Mouse (Mus musculus): ENCODE measurements at regions not wholly inside any gene's neighbourhood (a gene's known extent, or its start where the extent isn't known, plus 50 kb on each side); places are given as distances from the start of the nearest gene placed in this dataset.
A peak's percentile ranks its signal among the peaks of the same experiment; 100 is the strongest.

DNA sequence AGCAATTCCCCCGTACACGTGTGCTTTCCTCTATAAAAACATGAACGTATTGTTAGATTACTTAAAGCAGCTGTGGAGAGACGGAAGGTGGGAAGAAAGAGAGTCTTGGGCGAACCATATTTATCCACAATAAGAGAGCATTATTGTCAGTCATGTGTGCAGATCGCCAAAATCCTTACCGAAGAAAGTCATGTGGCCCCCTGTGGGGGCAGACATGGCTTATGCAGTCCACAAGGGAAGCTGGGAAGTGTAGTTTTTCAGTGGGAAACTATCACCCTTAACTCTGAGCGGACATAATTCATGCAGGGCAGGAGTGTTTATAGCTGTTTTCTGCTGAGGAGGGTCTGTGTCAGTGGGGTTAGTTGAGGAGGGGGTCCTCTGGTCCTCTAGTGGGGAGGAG lies 90.8 kb downstream of the Nxnl2 start:
- no peaks in the 10 kb centered on the region for H3K4me1 ChIP-seq (ENCODE audit: control insufficient read depth, insufficient read depth, low read length)
- 76% methylated on average over 8 of the region's 8 CpGs for WGBS
- H3K4me3 ChIP-seq (replicated peaks; ENCODE audit: control insufficient read depth, low read depth, low read length), result no peak overlapping the region
- no peak overlapping the region for H3K27ac ChIP-seq (ENCODE audit: control insufficient read depth, insufficient read depth, low read depth, low read length, poor library complexity)
- no peak for TF ChIP-seq CTCF (IDR thresholded peaks at IDR 0.05; ENCODE audit: control insufficient read depth, insufficient read depth, low read length)
- TF ChIP-seq POLR2A (IDR thresholded peaks at IDR 0.05; ENCODE audit: borderline replicate concordance, control insufficient read depth, low read depth, low read length), result no peak

DNA sequence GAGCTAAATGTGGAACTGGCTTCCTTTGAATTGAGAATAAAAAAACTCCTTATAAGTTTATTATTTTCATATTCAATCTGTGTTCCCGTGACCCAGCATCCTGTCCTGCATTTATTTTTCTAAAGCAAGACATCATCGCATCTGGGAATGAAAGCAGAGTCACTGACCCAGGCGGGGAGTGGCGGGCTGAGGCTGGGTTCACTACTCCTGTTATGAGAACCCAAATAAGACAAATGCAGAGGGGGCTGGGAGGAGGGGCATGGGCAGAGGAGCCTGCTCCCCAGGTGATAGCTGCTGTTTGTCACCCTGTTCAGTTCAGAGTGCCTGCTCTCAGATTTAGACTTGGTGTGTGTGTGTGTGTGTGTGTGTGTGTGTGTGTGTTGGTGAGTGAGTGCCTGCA lies 102.0 kb downstream of the Nxnl2 start:
- no peak overlapping the region for H3K4me3 ChIP-seq (replicated peaks; ENCODE audit: control insufficient read depth, low read depth, low read length)
- peaks cover 3% of the 10 kb centered on the region for H3K4me1 ChIP-seq (ENCODE audit: control insufficient read depth, insufficient read depth, low read length)
- WGBS, result 73% methylated on average over 4 of the region's 4 CpGs
- TF ChIP-seq POLR2A (IDR thresholded peaks at IDR 0.05; ENCODE audit: borderline replicate concordance, control insufficient read depth, low read depth, low read length), result no peak
- TF ChIP-seq CTCF (IDR thresholded peaks at IDR 0.05; ENCODE audit: control insufficient read depth, insufficient read depth, low read length), result no peak
- H3K27ac ChIP-seq (ENCODE audit: control insufficient read depth, insufficient read depth, low read depth, low read length, poor library complexity), result no peak overlapping the region

DNA sequence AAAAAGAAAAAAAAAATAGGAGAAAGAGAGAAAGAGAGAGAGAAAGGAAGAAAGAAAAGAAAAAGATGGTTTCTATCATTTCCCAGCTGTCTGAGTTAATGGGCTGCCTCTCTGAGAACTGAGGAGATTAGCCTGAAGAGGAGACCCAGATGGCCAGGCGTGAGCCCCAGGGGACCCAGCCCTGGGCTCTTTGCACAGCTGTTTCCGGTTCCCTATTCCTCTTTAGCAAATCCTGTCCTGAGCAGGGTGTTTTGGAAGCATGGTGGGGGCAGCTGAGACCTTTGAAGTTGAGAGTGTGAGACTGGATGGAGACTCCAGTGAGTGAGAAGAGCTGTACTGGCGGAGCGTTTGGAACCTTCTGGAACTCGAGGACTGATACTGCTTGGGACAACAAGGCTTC lies 103.8 kb downstream of the Nxnl2 start:
- WGBS, result 39% methylated on average over 5 of the region's 5 CpGs
- H3K4me1 ChIP-seq (ENCODE audit: control insufficient read depth, insufficient read depth, low read length), result peaks cover 3% of the 10 kb centered on the region
- peak overlapping the region; percentile 82 for H3K27ac ChIP-seq (ENCODE audit: control insufficient read depth, insufficient read depth, low read depth, low read length, poor library complexity)
- no peak overlapping the region for H3K4me3 ChIP-seq (replicated peaks; ENCODE audit: control insufficient read depth, low read depth, low read length)
- TF ChIP-seq POLR2A (IDR thresholded peaks at IDR 0.05; ENCODE audit: borderline replicate concordance, control insufficient read depth, low read depth, low read length) (no peak), CTCF (IDR thresholded peaks at IDR 0.05; ENCODE audit: control insufficient read depth, insufficient read depth, low read length) (no peak)

DNA sequence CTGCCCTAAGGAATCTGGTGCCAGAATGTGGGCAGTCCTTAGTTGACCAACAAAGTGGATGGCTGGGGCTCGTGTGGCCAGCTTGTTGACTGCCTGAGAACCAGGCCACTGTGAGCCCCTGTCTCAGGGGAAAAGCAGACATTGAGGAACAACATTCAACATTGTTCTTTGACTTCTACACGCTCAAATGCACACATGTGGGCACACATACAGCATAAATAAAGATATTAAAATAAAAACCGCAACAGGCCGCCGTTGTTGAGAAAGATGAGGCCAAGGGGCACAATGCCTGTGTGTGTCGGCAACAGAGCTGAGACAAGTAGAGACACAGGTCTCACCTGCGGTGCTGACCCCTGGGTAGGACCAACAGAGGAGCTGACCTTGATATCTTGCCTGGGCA lies 105.8 kb downstream of the Nxnl2 start:
- peaks cover 3% of the 10 kb centered on the region for H3K4me1 ChIP-seq (ENCODE audit: control insufficient read depth, insufficient read depth, low read length)
- H3K27ac ChIP-seq (ENCODE audit: control insufficient read depth, insufficient read depth, low read depth, low read length, poor library complexity), result peak overlapping the region; percentile 78
- 65% methylated on average over 7 of the region's 7 CpGs for WGBS
- no peak overlapping the region for H3K4me3 ChIP-seq (replicated peaks; ENCODE audit: control insufficient read depth, low read depth, low read length)
- TF ChIP-seq POLR2A (IDR thresholded peaks at IDR 0.05; ENCODE audit: borderline replicate concordance, control insufficient read depth, low read depth, low read length) (no peak), CTCF (IDR thresholded peaks at IDR 0.05; ENCODE audit: control insufficient read depth, insufficient read depth, low read length) (no peak)

DNA sequence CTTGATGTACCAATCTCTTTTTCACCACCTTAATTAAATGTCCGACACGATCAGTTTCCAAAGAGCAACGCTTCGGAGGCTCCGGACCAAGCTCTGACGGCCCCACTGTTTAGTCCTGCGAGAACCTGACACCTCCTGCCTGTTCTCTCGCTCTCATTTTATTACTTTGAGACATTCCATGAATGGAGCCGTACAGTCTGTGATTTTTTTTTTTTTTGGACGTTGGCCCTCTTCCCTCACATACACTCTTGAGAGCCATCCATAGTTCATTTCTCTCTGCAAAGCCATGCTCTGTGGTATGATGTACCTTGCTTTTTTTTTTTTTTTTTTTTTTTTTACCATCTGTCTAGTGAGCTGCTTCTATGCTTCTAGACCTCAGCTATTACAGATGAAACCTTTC lies 106.7 kb downstream of the Nxnl2 start:
- H3K27ac ChIP-seq (ENCODE audit: control insufficient read depth, insufficient read depth, low read depth, low read length, poor library complexity), result 0 out of 2 replicates have a peak overlapping the region, but pooled peaks have one; percentile 19
- 88% methylated on average over 10 of the region's 10 CpGs for WGBS
- no peak for TF ChIP-seq CTCF (IDR thresholded peaks at IDR 0.05; ENCODE audit: control insufficient read depth, insufficient read depth, low read length)
- no peak for TF ChIP-seq POLR2A (IDR thresholded peaks at IDR 0.05; ENCODE audit: borderline replicate concordance, control insufficient read depth, low read depth, low read length)
- H3K4me1 ChIP-seq (ENCODE audit: control insufficient read depth, insufficient read depth, low read length), result peaks cover 3% of the 10 kb centered on the region
- H3K4me3 ChIP-seq (replicated peaks; ENCODE audit: control insufficient read depth, low read depth, low read length), result no peak overlapping the region

DNA sequence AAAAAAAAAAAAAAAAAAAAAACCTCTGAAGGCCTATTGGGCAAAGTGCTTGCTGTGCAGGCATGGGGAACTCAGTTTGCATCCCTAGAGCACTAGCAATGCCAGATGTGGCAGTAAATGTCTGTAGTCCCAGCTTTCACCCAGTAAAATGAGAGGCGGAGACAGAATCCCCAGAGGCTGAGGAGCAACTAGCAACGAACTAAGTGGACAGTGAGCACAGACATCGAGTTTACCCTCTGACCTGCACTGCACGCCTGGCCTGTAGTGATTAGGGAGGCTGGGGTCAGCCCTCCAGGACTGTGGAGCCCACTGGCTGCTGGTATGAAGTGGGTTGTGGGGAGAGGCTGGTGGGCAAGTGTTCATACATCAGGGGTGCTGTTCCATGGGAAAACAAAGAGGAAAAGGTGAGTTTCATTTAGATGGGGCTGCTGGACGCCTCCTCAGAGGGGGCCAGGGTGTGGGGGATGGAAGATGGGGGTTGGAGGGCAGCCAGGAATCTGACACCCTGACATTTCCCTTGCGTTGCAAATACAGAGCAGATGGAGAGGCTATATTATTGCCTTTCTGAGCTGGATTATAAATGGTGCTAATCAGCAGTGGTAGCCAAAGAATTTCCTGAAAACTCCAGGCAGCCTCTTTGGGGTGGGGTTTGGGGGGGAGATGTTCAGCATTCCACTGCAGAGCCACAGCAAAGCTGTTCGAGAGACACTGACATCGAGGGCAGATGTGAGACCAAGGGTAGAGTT lies 109.0 kb downstream of the Nxnl2 start:
- WGBS, result 60% methylated on average over 8 of the region's 8 CpGs
- Histone ChIP-seq H3K4me3 (replicated peaks; ENCODE audit: control insufficient read depth, low read depth, low read length) (no peak overlapping the region), H3K4me1 (ENCODE audit: control insufficient read depth, insufficient read depth, low read length) (peaks cover 3% of the 10 kb centered on the region), H3K27ac (ENCODE audit: control insufficient read depth, insufficient read depth, low read depth, low read length, poor library complexity) (no peak overlapping the region)
- TF ChIP-seq CTCF (IDR thresholded peaks at IDR 0.05; ENCODE audit: control insufficient read depth, insufficient read depth, low read length), result no peak
- no peak for TF ChIP-seq POLR2A (IDR thresholded peaks at IDR 0.05; ENCODE audit: borderline replicate concordance, control insufficient read depth, low read depth, low read length)

DNA sequence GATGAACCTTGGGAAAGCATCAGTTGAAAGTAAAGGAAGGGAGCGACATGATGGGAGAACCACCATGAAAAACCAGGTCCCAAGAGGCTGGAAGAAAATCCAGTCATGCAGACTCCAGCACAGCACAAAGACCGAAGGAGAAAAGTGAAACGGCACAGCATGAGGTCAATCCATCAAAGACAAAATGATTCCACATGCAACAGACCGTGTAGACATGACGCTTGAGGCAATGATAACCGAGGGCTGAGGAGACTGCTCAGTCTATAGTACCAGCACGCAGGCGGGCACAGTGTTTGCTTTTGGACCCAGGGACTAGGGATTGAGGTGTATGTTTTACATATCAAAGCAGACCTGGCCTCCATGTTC lies 109.5 kb downstream of the Nxnl2 start:
- no peak for TF ChIP-seq POLR2A (IDR thresholded peaks at IDR 0.05; ENCODE audit: borderline replicate concordance, control insufficient read depth, low read depth, low read length)
- no peak for TF ChIP-seq CTCF (IDR thresholded peaks at IDR 0.05; ENCODE audit: control insufficient read depth, insufficient read depth, low read length)
- WGBS, result 89% methylated on average over 8 of the region's 8 CpGs
- no peak overlapping the region for H3K27ac ChIP-seq (ENCODE audit: control insufficient read depth, insufficient read depth, low read depth, low read length, poor library complexity)
- peaks cover 2% of the 10 kb centered on the region for H3K4me1 ChIP-seq (ENCODE audit: control insufficient read depth, insufficient read depth, low read length)
- H3K4me3 ChIP-seq (replicated peaks; ENCODE audit: control insufficient read depth, low read depth, low read length), result no peak overlapping the region

DNA sequence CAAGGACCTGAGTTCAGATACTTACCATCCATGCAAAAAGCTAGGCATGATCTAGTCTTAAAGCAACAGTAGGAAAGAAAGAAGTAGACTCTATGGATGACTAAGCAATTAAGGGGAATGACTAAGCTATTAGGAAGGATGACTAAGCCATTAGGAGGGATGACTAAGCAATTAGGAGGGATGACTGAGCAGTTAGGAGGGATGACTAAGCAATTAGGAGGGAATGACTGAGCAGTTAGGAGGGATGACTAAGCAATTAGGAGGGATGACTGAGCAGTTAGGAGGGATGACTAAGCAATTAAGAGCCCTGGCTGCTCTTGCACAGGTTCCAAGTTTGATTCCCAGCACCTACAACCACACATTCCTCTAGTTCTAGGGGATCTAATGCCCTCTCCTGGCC lies 113.9 kb downstream of the Nxnl2 start:
- no peak overlapping the region for H3K4me3 ChIP-seq (replicated peaks; ENCODE audit: control insufficient read depth, low read depth, low read length)
- no peak overlapping the region for H3K27ac ChIP-seq (ENCODE audit: control insufficient read depth, insufficient read depth, low read depth, low read length, poor library complexity)
- TF ChIP-seq POLR2A (IDR thresholded peaks at IDR 0.05; ENCODE audit: borderline replicate concordance, control insufficient read depth, low read depth, low read length) (no peak), CTCF (IDR thresholded peaks at IDR 0.05; ENCODE audit: control insufficient read depth, insufficient read depth, low read length) (no peak)
- no peaks in the 10 kb centered on the region for H3K4me1 ChIP-seq (ENCODE audit: control insufficient read depth, insufficient read depth, low read length)

DNA sequence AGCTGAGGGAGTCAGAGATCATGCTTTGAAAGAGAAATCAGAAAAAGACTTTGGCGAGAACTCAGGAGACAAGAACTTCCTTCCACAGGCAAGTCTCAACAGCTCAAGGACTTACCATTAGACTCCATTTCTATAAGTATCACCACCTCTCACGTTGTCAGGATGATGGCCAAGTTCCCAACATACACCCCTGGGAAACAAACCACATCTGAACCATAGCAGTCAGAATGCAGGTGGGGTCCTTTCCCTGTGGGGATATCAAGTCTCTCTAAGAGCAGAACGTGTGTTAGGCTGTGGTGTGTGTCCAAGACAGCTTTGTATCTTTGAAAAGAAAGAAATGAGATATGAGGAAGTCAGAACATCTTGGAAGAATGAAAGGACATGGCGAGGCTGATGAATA lies 118.6 kb downstream of the Nxnl2 start:
- no peak overlapping the region for H3K4me3 ChIP-seq (replicated peaks; ENCODE audit: control insufficient read depth, low read depth, low read length)
- TF ChIP-seq CTCF (IDR thresholded peaks at IDR 0.05; ENCODE audit: control insufficient read depth, insufficient read depth, low read length) (no peak), POLR2A (IDR thresholded peaks at IDR 0.05; ENCODE audit: borderline replicate concordance, control insufficient read depth, low read depth, low read length) (no peak)
- H3K4me1 ChIP-seq (ENCODE audit: control insufficient read depth, insufficient read depth, low read length), result no peaks in the 10 kb centered on the region; the same call in 1 of the 2 replicates
- H3K27ac ChIP-seq (ENCODE audit: control insufficient read depth, insufficient read depth, low read depth, low read length, poor library complexity), result no peak overlapping the region
- 66% methylated on average over 4 of the region's 4 CpGs for WGBS
